Mouse (Mus musculus) small intestine, adult 2 months (tissue): ENCODE measurements around the gene Capn11.

Experiments used
- CTCF ChIP-seq: fragments of 200-500 bp; IDR thresholded peaks from 2 replicates; pipeline ENCODE4 v1.5.1; 2012; ENCODE audit warnings: low read depth, mild to moderate bottlenecking, control low read depth, inconsistent platforms, low read length, moderate library complexity, mixed read lengths; ENCODE audit not compliant: insufficient replicate concordance, insufficient read length; ENCODE audit errors: extremely low read depth
- POLR2A ChIP-seq: fragments of 200-500 bp; IDR thresholded peaks from 2 replicates; pipeline ENCODE4 v1.6.1; 2012; ENCODE audit warnings: low read depth, mild to moderate bottlenecking, control low read depth, inconsistent platforms, low read length, moderate library complexity

- TF ChIP-seq POLR2A (no peak), CTCF (no peak)
Measured at GRCm38 (mm10) chr17:45685171-45686092, 26.3 kb upstream of the Capn11 start.
